Mouse (Mus musculus) heart, adult 8-10 months (tissue): ENCODE measurements around the gene Mdga1. TPM values are rescaled to one million over a fixed set of nuclear protein-coding genes. Genes with fewer than 3 reads are reported as not detected.

Experiments
- DNase-seq: peaks from one replicate; pipeline ENCODE4 v3.0.0; 2022; ENCODE audit warnings: low spot score
- total RNA-seq, 4 experiments: library from RNA; stranded (reverse); gene quantifications; 2 replicates each; pipeline ENCODE4 v1.2.4; 2022

Gene Mdga1
- total RNA-seq, 4 experiments from 2014 or later: 15.6 to 17.3 (median 16.4) TPM

DNA sequence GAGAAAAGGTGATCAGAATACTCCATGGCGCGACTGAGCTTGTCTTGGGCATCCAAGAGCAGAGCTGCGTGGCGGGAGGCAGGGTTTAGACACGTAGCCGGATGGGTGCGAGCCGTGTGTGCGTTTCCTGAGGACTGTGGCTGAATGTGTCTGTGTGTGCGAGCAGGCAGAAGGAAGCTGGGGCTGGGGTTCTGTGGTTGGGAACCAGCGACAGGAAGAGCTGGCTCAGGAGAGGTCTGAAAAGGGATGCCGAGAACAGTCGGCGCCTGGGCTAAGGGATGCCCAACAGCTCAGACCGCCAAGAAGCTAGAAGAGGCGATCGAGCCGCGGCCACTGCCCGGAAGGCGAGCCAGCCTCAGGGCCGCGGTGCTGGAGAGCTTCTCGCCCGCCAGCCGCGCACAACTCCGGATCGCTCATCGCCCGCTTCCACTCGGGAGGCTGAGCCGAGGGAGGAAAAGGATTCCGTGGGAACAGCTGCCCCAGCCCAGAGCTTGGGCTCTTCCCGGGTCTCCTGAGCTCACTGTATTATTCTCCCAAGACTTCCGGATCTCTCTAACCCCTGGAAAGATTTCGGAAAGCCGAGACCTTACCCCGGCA is 83.1 kb downstream of the Mdga1 start:
- no peak for DNase-seq

DNA sequence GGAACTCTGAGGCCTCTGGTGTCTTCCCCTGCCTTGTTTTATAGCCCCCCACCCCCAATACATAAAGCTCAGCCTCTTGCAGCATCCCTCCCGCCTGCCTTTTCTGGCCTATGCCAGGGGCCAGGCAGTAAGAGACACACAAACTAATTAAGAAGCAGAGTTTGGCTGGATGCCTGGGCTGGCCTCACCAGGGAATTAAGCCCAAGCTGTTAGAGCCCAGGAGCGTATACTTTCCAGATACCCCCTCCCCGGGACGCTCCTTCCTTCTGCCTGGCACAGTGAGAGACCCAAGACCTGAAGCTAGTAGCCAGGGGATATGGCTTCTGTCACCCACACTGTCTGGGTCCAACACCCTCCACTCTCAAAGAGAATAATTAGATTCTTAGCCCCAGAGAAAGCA is 83.8 kb downstream of the Mdga1 start:
- no peak for DNase-seq

DNA sequence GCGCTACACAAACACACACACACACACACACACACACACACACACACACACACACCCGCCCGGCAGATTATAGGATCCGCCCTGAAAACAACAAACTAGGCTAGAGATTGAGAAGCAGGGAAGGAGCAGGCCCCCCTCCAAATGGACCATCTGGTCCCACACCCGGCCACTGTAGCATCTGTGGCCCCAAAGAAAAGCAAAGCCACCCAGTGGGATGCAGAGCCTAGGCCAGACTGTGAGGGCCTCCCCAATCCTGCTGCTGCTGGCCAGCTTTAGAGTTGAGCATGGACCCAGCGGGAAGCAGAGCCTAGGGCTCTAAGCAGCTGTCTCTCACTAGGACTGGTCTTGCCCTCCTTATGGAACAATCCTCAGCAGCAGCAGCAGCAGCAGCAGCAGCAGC is 85.3 kb downstream of the Mdga1 start:
- no peak for DNase-seq

DNA sequence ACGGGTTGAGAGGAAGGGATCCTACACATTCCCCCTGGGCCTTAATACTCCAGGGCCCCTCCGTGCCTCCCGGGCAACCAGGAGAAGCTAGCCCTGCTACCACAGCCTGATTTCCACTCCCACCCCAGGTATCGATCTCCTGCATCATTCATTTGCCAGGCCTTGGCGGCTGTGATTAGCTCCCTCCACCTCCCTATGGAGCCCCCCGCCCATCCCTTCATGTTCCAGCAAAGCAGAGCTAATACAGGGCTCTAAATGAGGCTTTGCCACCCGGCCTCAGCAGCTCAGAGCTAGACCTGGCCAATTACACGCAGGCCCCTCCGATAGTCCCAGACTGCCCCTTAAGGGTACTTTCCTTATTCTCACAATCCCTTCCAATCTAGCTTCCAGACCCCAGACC is 86.5 kb downstream of the Mdga1 start:
- no peak for DNase-seq

DNA sequence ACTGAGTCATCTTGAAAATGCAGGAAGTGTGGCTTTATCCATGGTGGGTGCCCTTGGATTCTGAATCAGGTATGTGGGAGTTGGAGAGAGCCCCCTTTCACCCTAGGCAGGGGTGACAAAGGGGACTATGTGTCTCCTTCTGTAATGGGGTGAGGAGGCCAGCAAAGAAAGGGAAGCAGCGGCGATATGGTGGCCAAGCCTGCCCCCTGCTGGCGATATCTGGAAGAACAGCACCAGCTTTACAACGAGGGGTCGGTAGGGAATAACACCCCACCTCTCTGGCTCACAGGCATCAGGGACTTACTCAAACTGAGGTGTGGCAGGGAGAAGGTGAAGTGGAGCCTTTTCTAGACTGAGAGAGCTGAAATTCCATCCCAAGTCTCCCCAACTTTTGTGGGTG is 87.0 kb downstream of the Mdga1 start:
- DNase-seq: peak; percentile 19

DNA sequence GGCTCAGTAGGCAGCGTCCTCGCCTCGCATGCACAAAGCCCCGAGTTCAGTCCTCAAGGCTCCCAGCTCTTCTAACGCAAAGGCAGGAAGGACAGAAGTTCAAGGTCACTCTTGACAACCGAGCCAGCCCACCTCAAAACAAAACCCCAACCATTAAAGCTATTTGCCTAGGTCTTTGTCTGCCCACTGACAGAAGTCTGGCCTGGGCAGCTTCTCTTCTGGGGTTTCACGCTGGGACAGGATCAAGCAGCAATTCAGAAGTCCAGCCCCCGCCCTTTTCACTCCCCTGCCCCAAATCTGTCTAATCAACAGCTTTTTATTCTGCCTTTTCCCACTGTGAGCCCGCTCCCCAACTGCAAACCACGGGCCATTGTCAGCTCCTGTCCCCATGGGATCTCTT is 89.6 kb downstream of the Mdga1 start:
- no peak for DNase-seq

DNA sequence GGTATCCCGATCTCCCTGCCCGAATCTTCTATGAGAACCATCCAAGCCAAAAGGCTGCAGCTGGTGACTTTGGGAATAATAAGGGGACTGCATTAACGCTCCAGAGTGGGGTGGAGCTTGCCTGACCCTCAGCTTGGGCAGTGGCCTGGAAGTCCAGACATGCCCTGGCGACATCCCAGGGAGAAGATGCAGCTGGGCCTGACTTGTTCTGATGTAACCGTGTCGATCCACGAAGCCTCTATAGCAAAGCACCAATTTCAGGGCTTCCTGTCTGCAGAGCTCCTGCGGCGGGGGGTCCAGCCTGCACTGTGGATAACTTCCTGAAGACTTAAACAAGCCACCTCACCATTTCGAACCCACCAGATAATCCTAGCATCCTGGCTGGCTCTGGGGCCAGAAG is 90.9 kb downstream of the Mdga1 start:
- no peak for DNase-seq

DNA sequence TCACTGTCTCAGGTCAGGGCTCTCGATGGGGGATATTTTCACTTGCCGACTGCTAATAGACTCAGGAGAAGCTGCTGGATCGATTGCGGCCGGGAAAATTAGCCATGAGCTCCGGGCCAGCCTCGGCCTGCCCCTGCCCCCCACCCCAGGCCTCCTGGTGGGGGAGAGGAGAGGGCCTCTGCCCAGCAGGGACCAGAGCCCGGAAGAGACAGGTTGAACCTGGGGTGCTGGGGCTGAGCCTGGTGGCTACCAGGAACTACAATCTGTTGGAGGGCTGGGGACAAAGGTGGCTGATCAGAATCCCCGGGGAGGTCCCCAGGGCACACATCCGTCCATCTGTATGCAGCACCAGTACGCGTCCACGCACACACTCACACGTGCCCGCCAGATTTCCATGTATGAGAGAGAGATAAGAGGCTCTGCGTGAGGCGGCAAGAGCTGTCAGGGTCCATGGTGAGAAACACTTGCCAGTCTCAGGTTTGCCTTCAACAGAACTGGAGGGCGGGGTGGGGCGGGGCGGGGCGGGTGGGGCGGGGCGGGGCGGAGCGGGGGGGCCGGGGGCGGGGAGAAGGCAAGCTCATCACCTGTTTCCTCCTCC is 95.7 kb downstream of the Mdga1 start:
- no peak for DNase-seq

DNA sequence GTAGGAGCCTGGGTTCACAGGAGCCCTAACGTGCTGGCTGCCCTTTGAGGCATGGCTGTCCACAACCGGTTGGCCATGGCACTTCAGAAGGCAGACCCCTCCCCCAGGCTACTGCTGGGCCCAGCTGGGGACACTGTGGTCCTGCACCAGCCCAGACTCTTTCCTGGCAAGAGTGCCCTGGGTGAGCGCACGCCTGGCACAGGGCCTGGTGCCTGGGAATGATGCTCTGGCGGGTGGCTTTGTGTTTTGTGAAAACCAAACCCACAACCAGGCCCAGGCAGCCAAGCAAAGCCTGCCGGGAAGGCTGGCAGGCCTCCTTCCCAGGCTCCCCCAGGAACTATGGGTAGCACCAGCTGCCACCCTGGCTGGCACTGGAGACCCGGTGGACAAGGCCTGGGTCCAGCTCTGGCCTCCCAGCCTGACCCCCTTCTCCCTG is 96.3 kb downstream of the Mdga1 start:
- DNase-seq: peak; percentile 35

DNA sequence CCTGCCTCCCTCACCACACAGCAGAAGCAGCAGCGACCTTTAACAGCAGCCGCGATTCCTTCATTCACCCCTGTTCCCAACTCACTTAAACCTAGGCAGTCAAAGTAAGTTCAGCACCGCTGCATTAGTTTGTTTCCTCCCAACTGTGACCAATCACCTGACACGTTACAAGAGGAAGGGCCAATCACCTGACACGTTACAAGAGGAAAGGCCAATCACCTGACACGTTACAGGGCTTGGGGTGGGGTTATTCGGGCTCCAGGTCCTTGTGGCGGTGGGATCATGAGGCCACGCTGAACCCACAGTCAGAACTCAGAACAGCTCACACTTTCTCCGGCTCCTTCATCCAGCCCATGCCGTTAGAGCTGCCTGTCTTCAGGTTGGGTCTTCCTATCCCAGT is 99.6 kb downstream of the Mdga1 start:
- no peak for DNase-seq

DNA sequence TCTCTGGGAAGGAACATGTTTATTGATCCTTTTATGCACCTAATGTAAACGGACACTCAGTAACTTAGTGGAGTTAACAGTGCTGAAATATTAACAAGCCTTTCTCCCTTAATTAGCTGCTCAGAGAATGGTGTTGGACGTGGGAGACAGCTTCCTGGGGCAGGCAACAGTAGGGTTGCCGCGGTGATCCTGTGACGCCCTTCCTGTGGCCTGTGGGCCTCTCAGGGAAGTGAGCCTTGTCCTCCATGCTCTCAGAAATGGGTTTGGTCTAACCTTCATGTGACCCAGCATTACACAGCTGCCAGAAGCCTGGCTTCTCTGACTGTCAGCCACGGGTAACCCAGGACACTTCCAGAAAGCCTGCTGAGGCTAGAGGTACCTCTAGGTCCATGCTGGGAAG is 104.0 kb downstream of the Mdga1 start:
- no peak for DNase-seq

DNA sequence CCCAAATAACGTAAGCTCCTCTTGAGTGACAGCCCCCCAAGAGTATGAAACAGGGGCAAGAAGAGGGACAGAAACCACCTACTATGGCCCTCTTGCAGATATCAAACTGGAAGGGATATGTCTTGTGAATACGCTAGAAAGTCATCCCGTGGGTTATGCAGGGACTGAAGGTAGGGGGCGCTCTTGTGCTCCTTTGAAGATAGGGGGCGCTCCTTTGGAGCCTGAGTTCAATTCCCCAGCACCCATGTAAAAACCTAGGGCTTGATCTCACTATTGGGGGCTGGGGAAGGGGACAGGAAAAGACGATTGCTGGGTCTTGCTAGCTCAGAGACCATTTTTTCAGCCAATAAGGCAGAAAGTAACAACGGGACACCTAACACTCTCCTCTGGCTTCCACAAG is 105.4 kb downstream of the Mdga1 start:
- no peak for DNase-seq

DNA sequence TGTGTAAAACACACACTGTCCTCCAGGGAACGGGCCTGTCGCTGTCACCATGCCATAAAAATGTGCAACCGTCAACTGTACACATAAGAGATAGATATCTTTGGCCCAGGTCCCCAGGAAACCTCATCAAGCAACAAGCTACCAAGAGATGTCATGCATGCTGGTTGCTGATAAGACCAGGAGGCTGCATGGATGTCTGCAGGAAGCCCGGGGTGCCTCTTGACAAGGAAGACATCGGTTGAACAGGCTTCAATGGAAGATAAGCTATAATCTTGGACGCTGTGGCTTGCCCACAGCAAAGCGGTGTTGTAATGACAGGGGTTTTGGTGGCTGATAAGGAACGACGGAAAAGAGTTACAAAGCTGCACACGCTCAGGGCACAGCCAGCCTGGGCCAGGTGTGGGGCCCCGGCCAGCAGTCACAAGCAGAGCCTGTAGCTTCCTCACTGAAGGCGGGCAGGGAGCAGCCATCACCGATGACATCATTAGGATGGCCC is 110.1 kb downstream of the Mdga1 start:
- DNase-seq: no peak

DNA sequence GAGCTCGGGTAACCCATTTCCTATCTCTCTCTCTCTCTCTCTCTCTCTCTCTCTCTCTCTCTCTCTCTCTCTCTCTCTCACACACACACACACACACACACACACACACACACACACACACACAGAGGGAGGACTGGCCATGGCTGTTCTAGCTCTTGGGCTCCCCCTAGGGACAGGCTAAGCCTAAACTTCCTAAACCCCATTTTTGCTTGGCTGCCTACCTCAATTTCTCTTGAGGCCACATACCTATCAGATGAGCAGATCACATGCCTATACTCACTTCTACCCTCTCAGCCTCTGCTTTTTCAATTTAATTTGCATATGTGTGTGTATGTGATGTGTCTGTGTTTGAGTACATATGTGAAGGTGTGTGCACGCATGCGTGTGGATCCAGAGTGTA is 111.1 kb downstream of the Mdga1 start:
- no peak for DNase-seq

DNA sequence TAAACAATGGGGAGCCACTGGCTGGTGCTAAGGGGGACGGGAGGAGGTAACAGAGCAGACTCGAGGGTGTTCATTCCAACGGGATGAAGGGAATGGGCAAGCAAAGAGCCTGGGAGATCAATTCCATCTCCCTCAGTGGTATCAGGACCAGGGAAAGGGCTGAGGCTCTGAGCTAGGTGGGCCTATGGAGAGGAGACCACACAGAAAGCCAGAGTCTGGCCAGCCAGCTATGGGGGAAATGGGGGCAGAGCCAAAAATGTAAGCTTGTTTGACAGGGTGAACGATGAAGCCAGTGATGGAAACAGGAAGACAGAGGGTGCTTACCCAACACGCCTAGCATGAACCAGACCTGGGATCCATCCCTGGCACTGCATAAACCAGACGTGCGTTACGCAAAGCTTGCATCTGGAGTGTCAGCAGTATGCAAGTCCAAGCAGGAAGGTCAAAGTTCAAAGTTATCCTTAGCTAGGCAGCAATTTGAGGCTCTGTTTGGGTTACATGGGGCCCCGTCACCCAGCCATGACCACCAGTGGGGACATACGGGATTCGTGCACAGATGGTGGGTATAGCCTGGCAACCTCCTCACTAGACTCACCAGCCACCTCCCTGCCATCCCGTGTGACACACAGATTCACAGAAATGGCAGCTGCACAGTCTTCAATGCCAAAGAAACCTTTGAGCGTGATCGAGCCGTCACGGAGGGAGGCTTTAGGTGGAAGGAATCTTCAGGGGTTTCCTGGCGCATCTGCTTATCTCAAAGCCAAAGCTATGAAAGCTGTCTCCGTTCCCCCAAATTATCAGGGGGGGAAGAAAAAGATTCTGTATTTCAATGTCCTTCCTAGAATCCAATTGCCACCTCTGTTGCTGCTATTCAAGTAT is 113.9 kb downstream of the Mdga1 start:
- DNase-seq: no peak

DNA sequence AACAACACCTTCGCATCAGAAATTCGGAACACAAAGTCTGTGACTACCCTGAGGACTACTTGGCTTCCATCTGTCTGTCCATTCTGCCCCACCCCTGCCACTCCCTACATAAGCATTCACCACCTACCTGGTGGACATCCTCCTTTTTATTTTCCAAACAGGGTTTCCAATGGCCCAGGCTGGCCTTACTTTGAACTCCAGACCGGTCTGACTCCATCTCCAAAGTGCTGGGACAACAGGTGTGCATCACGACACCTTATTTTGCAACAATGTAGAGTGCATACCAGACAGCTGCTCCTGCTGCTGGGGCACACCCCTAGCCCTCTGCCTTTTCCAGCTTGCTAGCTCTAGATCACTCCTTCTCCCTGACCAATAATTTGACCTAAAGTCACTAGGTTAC is 115.1 kb downstream of the Mdga1 start:
- no peak for DNase-seq

DNA sequence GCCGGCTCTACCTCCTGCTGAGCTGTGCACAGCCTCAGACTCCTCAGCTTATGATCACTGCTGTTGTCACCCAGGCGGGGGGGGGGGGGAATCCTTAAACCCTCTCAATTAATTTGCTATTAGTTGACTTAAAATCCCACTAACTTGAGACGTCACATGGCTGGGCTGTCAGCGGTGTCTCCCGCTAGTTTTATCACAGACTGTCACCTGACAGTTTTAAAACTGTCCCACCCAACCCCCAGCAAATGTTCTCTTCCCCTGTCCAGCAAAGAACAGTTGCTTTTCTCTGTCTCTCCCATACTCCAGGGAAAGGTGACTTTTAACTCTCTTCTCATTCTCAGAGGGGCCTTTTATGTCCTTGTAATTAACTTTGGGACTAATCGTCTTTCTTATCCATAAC is 115.5 kb downstream of the Mdga1 start:
- DNase-seq: no peak

DNA sequence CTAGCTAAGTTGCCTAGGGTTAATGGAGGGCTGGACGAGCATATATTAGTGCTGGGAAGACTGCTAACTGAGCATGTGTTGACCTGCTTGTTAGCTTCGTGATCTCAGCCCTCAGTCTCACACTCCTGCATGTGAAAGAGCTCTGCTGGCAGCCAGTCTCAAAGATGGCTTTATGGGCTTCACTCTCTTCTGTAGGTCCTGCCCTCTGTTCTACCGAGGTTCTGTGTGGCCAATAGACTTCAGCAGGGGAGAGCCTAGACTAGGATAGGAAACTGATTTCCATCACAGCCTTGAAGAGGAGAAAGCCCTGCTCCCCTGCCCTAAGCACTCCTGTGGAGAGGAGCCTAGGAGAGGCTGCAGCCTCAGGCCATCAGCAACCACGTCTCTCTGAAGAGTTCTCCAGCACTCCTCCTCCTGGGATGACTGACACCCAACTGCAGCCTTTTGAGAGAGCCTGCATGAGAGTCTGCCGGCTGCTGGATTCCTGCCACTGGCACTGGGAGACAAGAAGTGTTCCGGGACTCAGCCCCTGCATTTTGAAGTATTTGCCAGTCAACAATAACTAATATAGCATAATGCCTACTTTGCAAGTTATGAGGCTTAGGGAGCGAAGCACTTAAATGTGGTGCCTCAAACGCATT is 116.9 kb downstream of the Mdga1 start:
- no peak for DNase-seq

DNA sequence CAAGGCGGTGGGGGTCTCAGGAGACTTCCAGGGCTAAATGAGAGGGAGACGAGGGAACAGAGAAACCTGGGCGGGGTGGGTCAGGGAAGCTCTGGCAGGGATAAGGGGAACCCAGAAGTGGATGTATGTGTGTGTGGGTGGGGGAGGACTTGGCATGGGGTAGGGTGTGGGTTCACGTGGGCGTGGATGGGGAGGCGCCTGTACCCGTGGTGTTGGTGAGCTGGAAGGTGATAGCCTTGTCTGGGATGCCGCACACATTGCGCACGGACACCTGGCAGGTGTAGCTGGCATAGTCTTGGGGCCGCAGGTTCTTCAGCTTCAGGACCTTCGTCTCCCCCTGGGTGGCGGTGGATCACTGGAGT is 120.5 kb downstream of the Mdga1 start:
- DNase-seq: no peak

DNA sequence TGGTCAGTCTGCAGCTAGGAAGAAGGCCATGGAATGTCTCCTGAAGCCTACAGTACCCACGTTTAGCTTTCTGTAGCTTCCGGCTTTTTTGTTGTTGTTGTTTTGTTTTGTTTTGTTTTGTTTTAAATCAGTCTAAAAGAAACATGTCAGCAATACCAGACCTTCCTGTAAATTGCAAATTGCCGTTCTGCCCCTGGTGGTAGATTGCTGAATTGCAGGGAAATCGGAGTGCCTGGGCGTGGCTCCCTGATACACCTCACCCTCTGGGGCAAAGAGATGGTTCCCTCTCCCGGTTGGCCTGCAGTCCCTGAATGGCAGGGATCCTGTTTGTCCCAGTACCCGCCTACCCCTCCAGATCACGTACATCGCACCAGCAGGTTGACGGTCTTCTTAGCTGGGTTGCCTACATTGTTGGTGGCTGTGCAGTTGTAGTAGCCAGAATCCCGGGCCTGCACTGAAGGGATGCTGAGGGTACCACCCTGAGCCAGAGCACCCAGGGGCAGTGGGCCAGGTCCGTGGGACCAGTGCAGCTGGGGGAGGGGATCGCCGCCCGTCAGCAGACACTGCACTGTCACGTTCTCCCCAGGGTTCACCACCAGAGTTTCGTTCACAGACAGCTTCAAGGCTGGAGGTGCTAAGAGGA is 121.0 kb downstream of the Mdga1 start:
- peak; percentile 65 for DNase-seq

DNA sequence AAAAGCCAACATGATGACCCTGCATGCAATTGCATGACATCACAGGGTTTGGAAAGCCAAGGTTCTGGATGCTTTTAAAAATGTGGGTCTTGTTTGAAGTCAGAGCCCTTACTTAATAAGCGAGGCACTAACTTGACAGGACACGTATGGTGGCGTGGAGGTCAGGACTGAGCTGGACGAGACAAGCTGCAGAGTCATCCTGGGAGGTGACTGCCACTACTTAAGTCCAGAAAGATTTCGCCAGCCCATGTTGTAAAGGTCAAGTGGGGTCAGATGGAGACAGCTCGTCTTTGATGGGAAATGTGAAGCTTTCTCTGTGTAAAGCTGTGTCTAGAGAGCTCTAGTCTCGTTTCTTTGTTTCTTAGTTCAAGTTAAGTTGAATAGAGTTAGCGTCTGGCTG is 122.6 kb downstream of the Mdga1 start:
- no peak for DNase-seq

DNA sequence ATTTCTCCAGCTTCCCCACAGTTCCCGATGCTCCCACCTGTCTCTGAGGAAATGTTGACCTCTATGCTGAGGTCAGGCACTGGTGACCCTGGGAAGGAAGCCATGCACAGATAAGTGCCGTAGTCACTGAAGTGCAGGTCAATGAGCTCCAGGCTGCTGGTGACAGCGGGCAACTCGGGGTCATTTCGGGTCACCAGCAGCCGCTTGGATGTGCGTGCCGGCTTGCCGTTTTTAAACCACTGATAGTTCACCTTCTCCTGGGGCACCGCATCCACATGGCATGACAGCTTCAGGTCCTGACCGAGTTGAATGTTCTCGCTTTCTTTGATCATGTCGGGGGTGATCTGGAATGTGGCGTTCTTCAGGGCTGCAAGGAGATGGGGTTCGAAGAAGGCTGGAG is 123.6 kb downstream of the Mdga1 start:
- DNase-seq: peak; percentile 48
